Mouse (Mus musculus) ES-E14 (cell line): ENCODE data around the gene Pla2g2c.

Source experiments
- HCFC1 ChIP-seq: IDR thresholded peaks from 2 replicates; pipeline ENCODE4 v1.6.1; 2012; ENCODE audit warnings: low read length, inconsistent platforms, borderline replicate concordance; ENCODE audit not compliant: insufficient read depth
- MAFK ChIP-seq: IDR thresholded peaks from 2 replicates; pipeline ENCODE4 v1.6.1; 2014; ENCODE audit warnings: mild to moderate bottlenecking, low read depth, low read length, inconsistent platforms; ENCODE audit not compliant: insufficient read depth
- ZC3H11A ChIP-seq: IDR thresholded peaks from 2 replicates; pipeline ENCODE4 v1.6.1; 2012; ENCODE audit warnings: low read depth, mild to moderate bottlenecking, inconsistent platforms, low read length, borderline replicate concordance
- ZNF384 ChIP-seq: IDR thresholded peaks from 2 replicates; pipeline ENCODE4 v1.6.1; 2012; ENCODE audit warnings: low read depth, low read length, inconsistent platforms

DNA sequence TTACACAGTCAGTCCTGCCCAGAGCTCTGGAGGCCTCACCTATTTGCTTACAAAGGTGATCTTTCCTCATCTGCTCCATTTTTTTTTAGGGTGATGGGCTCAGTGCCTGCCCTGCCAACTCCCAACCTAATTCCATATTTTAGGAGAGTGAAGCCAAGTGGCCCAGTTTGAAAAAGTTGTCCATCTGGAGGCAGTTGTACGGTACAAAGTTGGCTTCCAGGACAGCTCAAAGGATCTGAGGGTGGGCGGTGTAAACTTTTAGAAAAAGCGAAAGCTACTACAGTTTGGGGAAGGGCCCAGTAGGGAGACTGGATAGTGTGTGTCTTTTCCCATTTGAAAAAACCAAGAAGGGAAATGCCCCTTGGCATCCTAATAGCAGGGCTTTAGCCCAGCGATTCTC, 10.3 kb downstream of the Pla2g2c start:
- TF ChIP-seq HCFC1 (no peak), MAFK (no peak), ZC3H11A (no peak), ZNF384 (no peak)
